Mouse (Mus musculus) layer of hippocampus, postnatal 36 days (tissue): ENCODE data around the gene Yaf2. TPM values are rescaled to one million over a fixed set of nuclear protein-coding genes. Genes with fewer than 3 reads are reported as not detected.
"Not testable (repeated sequence)": the region's sequence is repeated elsewhere in the genome, so short reads cannot be mapped to it uniquely, and the experiment has no call there.

Experiments
- DNase-seq, 2 experiments: peaks; one replicate each; pipeline ENCODE4 v3.0.0; 2022
- total RNA-seq, 2 experiments: library from RNA; stranded (reverse); gene quantifications; 2 replicates each; pipeline ENCODE4 v1.2.3; 2021

The Yaf2 gene
- total RNA-seq = 10 to 100 TPM; 90.0 to 93.8 TPM

DNA sequence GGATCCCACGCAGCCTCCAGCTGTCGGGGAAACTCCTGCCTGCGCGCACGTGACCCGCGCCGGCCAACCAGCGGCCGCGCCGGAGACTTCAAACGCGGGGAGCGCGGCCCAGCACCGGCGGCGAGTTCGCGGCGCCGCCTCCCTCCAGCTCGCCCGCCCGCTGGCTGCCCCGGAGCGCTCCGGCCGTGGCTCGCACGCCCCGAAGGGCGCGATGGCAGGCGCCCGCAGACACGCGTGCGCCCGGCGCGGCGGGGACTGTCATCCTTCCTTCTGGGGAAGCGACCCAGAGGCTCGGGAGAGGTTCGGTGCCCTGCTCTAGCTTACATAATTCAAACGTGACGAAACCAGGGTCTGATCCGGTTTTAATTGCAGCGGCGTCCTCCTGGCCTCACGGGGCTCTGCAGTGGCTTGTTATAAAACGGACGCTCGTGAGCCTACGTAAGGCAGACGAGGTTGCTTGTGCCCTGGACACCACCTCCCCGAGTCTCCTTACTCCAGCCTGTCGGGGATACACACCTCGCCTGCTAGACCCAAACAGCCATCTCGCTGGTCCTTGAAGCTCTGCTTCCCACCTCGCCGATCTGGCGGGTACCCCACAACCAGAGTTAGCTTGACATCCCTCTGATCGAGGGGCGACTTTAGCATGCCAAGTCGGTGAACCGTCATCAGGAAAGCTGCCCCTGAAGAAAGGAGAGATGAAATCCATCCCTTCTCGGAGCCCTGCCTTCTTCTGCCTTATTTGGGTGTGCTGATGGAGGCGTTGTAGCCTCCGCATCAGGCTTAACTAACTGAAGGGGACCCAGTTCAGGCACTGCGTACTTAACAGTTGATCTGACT is at the start of gene Yaf2:
Gene Yaf2 (minus strand): TSS at position 11 of the 837 bp plus-strand sequence.
- DNase-seq = peak; percentile 82 to 83

DNA sequence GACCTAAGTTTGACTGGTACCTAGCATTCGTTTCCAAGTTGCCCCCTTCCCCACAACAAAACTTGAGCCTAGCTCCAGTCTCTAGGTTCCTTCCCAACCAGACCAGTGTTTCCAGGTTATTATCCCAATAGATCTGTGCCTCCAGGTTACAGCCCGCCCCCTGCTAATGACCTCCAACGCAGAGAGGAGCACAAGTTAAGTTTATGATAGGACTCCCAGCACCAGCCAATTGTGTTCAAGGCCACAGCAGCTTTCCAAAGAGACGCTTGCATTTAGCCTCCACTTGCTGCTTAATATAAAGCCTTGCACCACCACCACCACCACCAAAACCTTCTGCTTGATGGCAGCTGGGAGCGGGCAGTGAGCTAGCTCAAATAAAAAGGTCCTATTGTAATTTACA is 44.6 kb upstream of the Yaf2 start:
- DNase-seq = no peak

DNA sequence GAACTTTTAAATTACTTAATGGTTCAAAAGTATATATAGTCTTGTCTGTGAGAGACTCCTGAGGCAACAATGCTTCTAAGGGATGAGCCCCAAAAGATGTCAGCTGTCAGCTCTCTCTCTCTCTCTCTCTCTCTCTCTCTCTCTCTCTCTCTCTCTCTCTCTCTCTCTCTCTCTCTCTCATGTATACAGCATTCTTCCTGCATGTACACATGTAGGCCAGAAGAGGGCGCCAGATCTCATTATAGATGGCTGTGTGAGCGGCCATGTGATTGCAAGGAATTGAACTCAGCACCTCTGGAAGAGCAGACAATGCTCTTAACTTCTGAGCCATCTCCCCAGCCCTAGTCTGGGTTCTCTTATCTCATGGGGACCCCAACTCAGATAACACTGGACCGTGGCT is 42.4 kb upstream of the Yaf2 start:
- no peak for DNase-seq

DNA sequence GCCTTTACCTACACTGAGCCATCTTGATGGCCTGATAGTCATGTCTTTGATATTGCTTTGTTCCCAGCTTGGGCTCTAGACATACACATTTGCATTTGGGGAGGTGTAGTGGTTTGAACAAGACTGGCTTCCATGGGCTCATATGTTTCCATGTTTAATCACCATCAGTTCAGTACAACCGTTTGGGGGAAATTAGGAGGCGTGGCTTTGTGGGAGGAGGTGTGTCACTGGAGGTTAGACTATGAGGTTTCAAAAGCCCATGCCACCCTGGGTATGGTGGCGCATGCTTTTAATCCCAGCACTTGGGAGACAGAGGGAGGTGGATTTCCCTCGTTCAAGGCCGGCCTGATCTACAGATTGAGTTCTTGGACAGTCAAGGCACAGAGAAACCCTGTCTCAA is 39.0 kb upstream of the Yaf2 start:
- DNase-seq = no peak

DNA sequence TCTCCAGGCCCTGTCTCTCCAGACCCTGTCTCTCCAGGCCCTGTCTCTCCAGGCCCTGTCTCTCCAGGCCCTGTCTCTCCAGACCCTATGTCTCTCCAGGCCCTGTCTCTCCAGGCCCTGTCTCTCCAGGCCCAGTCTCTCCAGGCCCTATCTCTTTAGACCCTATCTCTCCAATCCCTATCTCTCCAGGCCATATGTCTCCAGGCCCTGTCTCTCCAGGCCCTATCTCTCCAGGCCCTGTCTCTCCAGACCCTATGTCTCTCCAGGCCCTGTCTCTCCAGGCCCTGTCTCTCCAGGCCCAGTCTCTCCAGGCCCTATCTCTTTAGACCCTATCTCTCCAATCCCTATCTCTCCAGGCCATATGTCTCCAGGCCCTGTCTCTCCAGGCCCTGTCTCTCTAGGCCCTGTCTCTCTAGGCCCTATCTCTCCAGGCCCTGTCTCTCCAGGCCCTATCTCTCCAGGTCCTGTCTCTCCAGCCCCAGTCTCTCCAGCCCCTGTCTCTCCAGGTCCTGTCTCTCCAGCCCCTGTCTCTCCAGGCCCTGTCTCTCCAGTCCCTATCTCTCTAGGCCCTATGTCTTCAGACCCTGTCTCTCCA is 35.9 kb upstream of the Yaf2 start:
- DNase-seq = not testable (repeated sequence)

DNA sequence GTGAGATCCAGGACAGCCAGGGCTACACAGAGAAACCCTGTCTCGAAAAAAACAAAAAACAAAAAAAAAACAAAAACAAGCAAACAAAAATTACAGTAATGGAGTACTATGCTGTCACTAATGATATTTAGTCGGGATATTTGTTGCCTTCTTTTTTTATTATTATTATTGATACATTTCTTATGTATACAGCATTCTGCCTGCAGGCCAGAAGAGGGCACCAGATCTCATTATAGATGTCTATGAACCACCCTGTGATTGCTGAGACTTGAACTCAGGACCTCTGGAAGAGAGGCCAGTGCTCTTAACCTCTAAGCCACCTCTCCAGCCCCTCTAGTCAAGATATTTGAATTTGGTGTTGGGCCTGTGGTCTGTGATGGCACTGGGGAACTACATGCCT is 35.1 kb upstream of the Yaf2 start:
- no peak for DNase-seq

DNA sequence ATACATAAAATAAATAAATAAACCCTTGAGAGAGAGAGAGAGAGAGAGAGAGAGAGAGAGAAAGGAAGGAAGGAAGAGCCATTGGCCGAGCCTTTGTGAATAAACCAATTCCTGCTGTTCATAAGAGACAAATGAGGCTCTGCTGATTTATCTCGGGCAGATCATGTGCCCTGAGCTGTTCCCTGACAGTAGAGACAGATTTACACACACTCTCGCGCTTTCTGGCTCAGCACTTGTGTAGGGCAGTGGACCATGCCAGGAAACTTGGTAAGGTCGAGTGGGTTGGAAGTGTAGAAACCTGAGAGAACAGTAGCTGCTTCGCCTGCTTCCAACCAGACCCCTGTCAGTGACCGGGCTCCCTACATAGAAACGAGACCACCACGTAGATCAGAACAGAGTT is 31.8 kb upstream of the Yaf2 start:
- DNase-seq = no peak

DNA sequence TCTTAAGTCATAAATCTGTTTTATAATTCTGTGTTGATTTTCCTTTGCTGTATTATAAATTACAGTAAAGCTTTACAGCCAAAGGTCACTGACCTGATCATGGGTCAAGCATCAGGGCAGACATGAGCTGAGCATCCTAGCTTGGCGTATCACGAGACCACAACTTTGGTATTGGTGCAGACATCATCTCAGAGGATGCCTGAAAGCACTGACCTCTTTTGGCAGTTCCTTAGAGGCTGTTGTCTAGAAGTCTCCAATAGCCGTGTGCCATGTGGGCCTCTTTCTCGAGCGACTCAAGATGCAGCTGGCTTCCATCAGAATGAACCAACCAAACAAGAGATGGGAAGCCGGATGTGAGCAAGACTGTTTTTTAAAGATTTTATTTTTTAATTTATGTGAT is 28.8 kb upstream of the Yaf2 start:
- DNase-seq = no peak

DNA sequence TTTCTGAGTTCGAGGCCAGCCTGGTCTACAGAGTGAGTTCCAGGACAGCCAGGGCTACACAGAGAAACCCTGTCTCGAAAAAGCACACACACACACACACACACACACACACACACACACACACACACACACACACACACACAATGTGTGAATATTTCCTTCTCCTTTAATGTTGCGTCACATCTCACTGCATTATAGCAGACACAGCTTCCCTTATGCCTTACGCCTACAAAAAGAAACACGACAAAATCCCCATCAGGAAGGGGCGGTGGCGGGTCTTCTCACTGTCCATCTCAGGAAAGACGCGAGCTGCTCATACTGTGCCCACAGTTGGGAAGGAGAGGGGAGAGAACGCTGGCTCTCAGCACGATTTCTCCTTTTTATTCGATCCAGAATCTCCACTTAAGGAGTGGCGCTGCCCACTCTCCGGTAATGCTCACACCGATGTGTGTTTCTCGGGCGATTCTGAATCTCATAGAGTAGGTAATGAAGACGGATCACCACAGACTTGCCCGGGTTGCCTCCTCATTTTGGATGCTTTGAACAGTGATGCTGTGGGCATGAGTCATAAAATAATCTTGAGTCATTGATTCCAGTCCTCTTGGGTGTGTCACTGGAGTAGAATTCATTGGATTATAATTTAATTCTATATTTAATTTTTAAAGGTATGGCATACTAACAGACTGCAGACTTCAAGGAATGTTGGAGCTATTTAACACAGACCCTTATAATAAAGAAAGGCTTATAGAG is 21.8 kb upstream of the Yaf2 start:
- no peak for DNase-seq

DNA sequence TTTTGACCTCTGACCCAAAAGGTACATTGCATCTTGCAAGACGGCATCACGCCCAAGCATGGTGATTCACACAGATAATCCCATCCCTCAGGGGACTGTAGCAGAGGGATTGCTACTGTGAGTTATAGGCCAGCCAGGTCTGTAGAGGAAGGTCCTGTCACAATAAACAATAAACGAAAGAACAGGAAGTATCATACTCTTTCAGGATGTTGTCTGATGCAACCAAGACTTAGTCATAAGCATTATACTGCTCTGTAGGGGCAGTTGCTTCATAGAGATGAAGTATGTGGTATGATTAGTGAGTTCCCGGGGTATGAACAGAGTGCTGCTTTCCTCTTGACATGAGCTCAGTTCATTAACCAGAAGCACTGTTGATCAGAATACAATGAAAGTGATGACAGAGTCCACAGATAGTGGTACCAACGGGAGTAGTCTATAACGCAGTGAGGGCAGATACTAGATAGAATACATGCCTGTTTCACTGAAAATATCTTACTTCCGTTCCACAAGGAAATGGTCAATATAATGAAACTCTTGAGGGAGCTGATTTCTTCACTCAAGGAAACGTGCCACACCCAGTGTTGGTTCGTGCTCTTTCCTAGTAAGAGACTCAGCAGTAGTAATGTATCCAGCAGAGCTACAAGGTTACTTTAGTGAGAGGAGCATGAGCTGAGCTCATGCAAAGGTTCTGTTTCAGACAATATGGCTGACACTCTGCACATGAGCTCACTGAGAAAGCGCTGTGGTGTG is 4.1 kb upstream of the Yaf2 start:
- DNase-seq = no peak

DNA sequence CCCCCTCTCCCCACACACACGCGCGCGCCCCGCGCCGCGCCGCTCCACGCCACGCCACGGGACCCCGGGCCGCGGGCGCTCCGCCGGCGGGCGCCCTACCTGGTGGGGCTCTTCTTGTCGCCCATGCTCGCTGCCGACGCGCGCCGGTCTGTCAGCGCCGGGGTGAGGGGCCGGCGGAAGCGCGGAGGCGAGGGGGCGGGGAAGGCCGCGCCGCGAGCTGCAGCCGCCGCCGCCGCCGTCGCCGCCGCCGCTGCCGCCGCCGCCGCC is 144 bp downstream of the Yaf2 start:
- no peak for DNase-seq

DNA sequence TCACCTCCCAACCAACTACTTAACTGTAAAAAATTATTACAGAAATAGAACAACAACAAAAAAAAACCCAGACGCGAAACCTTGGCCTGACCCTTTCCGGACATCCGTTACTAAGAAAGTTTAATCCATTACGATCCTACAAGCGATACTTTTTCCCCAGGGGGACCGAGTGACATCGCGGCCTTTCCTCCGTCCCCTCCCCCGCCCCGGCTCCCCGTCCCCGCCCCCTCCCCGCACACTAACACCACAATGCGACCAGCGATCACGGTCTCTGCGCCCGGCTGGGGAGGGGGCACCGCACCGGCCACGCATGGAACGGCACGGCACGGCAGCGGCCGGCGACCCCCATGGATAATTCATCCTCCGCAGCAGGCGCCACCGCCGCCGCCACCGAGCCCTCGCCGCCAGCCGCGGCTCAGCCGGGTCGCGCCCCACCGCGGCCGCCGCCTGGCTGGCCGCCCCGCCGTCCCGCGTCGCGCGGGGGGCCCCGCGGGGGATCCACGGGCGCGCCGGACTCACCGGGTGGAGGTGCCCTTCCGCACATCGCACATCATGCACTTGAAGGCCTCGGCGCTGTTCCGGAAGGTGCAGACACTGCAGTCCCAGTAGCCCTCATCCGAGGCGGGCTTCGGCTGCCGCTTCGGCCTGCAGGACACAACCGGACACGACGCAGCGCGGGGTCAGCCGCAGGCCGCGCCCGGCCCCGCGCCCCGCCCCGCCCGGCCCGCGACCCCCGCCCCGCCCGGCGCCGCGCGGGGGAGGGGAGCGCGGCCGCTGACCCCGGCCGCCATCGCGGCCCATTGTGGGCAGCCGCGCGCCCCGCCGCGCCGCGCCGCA is 696 bp downstream of the Yaf2 start:
- DNase-seq = peak in 1 of 2 experiments; percentile 27

DNA sequence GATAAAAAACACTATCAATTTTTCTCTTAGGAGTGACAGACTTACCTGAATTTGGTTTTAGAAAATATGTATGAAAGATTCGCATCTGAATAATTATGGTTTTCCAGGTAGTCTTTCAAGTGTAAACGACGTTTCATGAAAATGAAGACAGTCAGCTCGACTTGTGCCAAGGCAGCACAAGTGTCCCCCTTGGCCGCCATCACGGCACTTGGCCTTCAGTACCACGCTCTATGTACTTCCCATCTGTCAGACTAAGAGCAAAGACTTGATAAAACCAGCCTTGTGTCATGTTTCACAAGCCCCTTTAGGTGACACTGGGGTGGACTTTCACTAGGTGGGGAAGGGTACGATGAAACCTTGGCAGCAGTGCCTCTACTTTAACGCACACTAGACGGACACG is 5.5 kb downstream of the Yaf2 start:
- DNase-seq = no peak

DNA sequence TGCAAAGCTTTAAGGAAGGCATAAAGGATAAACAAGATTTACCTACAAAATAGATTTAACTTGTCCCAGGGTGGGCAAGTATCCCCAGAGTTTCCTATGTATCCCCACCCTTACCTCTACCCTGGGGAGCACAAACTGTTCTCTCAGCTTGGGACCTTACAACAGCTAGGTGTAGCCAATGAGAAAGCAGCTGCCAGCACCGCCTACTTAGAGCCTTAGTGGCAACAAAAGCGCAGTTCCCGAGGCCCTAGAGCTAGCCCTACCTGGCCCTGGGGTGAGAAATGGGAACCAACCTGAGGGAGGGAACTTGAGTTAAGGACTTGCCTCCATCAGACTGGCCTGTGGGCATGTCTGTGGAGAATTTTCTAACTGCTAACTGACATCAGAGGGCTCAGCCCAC is 9.5 kb downstream of the Yaf2 start:
- no peak for DNase-seq

DNA sequence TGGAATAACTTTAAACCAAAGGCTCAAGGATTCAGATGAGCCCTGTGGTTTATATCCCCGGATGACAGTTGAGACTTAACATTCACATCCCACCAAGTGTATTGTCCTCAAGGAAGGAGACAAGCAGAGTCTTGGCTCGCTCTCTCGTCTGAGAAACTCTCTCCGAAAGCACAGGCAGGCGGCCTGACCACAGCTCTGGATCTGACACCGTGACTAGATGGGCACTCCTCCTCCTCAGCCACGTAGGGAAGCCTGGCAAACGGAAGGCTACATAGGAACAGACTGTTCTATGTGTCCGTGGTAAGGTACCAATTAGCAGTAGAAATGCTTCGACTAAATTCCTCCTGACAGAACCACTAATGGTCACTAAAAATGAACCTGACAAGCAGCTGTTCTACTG is 10.1 kb downstream of the Yaf2 start:
- no peak for DNase-seq

DNA sequence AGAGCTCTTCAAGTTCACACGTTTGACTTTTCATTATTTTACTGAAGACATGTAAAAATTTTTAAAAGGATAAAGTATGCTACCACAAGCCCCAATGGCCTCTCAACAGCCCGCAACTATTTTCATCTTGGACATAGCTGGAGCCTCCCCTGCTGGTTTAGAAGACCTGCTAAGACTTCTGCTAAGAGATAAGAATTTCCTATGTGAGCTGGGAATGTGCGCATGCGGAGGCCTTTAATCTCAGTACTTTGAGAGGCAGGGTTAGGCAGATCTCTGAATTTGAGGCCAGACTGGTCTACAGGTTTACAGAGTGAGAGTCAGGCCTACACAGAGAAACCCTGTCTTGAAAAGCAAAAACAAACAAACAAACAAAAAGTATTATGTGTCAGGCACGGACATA is 11.4 kb downstream of the Yaf2 start:
- no peak for DNase-seq

DNA sequence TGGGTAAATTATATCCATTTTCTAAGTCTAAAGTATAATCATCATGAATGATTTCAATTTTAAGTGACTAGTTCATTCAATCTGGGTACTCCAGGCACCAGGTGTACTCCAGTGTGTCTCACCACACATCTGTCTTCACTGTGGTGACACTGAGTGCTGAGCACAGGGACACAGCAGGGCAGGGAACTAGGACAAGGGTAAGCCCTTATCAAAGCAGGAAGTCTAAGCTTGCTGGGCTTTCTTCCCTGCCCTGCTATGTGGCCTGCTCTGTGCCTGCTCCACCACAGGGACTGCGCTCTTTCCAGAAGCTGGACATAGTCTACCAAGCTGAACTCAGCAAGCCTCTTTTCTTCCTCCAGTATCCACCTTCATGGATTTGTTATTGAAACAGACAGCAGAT is 18.0 kb downstream of the Yaf2 start:
- no peak for DNase-seq

DNA sequence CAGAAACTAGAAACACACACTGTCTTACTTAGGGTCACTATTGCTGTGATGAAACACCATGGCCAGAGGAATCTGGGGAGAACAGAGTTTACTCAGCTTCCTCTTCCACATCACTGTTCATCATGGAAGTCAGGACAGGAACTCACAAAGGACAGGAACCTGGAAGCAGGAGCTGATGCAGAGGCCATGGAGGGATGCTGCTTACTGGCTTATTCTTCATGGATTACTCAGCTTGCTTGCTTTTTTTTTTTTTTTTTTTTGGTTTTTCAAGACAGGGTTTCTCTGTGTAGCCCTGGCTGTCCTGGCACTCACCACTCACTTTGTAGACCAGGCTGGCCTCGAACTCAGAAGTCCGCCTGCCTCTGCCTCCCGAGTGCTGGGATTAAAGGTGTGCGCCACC is 26.4 kb downstream of the Yaf2 start:
- DNase-seq = not testable (repeated sequence)

DNA sequence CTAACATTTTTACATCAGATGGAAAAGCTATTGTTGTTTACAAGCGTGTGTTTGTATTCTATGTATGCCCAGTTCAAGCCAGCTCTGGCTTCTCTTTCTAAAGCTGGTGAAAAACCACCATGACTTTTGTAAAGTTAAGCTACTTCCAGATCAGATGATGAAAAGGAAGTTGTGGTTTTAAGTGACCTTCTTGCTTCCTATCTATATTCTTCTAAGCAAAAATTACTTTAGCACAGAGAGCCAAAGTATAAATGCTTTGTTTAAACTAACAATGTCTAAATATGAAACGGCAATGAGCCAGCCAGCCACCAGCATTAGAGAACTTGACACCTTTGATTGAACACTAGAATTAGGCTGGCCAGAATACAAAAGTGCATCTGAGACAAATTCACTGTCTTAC is 38.5 kb downstream of the Yaf2 start:
- DNase-seq = no peak

DNA sequence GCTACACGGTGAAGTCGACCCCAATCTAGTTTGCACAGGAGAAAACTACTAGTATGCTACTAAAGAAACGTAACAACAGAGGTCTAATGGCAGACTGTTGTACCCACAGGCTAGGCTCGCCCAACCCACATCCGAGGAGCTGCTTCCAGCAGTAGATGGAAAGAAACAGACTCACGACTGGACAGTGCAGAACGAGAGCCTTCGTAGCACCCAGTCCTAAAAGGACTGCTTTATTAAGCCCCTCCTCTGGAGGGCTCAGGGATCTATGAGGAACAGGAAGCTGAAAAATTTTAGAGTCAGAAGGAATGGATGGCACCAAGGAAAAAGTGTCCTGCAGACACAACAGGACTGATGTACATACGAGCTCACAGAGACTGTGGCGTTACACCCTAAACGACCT is 42.3 kb downstream of the Yaf2 start:
- no peak for DNase-seq

DNA sequence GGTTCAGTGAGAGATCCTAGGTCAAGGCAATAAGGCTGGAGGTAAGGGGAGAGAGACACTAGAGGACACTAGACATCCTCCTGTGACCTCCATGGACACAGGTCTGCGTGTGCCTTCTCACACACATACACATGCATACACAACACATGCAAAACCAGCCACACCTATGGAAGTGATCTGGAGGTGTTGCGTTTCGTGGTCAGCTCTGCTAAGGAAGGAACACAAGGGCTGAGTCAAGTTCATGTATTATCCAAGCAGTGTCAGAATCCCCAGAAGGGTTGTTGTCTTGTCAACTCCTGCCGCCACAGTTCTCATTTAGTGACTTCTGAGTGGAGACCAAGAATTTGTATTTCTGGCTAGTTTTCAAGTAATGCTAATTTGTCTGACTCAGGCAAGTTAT is 48.4 kb downstream of the Yaf2 start:
- no peak for DNase-seq

DNA sequence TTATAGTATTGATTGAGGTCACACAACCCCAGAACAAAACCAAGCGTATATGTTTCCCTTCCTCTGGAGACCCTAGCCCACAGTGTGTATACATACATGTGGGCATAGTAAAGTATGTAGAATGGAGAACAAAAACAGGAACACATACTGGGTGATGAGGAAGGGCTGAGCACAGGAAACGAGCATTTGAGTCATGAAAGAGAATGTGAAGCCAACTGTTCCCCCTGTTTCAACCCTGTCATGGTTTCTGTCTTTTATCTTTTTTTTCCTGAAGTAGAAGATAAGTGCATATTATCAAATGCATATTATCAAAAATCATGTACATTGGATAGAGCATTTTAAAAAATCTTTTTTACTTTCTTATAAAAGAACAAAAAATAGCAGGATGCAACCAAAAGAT is 49.1 kb downstream of the Yaf2 start:
- DNase-seq = no peak
